Mouse (Mus musculus) intestine, embryonic 14.5 days (tissue): Measurements from ENCODE around the gene Foxp1. TPM values are rescaled to one million over a fixed set of nuclear protein-coding genes. Genes with fewer than 3 reads are reported as not detected.

Experiments
- ATAC-seq: fragments of 200-750 bp; cut with Nextera tagmentation; replicated peaks from 2 replicates; pipeline ENCODE4 v1.8.0; 2017; ENCODE audit warnings: low read depth, moderate number of reproducible peaks, moderate TSS enrichment, moderate library complexity; ENCODE audit not compliant: low FRiP score, low TSS enrichment
- DNase-seq: peaks from one replicate; pipeline ENCODE4 v3.0.0-alpha.2; 2018; ENCODE audit warnings: low spot score
- H3K27ac ChIP-seq: fragments of 300-500 bp; sonication (generic); 2 replicates; pipeline ENCODE4 v1.5.1; 2014; ENCODE audit warnings: low read depth, mild to moderate bottlenecking, control low read depth
- H3K27me3 ChIP-seq: fragments of 300-500 bp; sonication (generic); replicated peaks from 2 replicates; pipeline ENCODE4 v1.6.1; 2014; ENCODE audit warnings: low read length, control low read depth; ENCODE audit not compliant: control insufficient read depth, insufficient read depth
- H3K36me3 ChIP-seq: fragments of 300-500 bp; sonication (generic); 2 replicates; pipeline ENCODE4 v1.6.1; 2014; ENCODE audit warnings: low read length, control low read depth; ENCODE audit not compliant: control insufficient read depth, insufficient read depth
- H3K4me1 ChIP-seq: fragments of 300-500 bp; sonication (generic); replicated peaks from 2 replicates; pipeline ENCODE4 v1.6.1; 2014; ENCODE audit warnings: low read length, control low read depth, mixed read lengths; ENCODE audit not compliant: control insufficient read depth, insufficient read depth
- H3K4me2 ChIP-seq: fragments of 300-500 bp; sonication (generic); 2 replicates; pipeline ENCODE4 v1.6.1; 2014; ENCODE audit warnings: low read length
- H3K4me3 ChIP-seq: fragments of 300-500 bp; sonication (generic); 2 replicates; pipeline ENCODE4 v1.5.1; 2014; ENCODE audit warnings: low read depth, low read length, control low read depth, mixed read lengths
- H3K9ac ChIP-seq: fragments of 300-500 bp; sonication (generic); 2 replicates; pipeline ENCODE4 v1.6.1; 2014; ENCODE audit warnings: mild to moderate bottlenecking, low read length
- H3K9me3 ChIP-seq: fragments of 300-500 bp; sonication (generic); 2 replicates; pipeline ENCODE4 v1.6.1; 2016; ENCODE audit warnings: low read length, control low read depth; ENCODE audit not compliant: control insufficient read depth
- WGBS: fragments of 180-500 bp; shearing (Covaris S2); extraction: QIAGEN DNeasy Blood & Tissue Kit; methylation state at CpG from one replicate; pipeline ENCODE4 v1.1.7; 2014; 5-methylcytosine and 5-hydroxymethylcytosine counted together
- polyA plus RNA-seq: library from polyadenylated mRNA; unstranded; fragments of >200 nt; fragmentation: Nextera tagmentation; extraction: Ambion mirVana; gene quantifications from 2 replicates; pipeline ENCODE4 v1.2.1, GENCODE M21; 2014

The Foxp1 gene
- polyA plus RNA-seq, 1 experiment from 2014 or later = 133 TPM

- 80% methylated on average over 4 of the region's 4 CpGs for WGBS
- no peak overlapping the region for H3K4me2 ChIP-seq
- no peak overlapping the region for H3K4me3 ChIP-seq
- H3K27me3 ChIP-seq = no peaks in the 10 kb centered on the region
- ATAC-seq (no peak), DNase-seq (no peak)
- H3K27ac ChIP-seq = no peak overlapping the region
- H3K9ac ChIP-seq = no peak overlapping the region
- no peaks in the 10 kb centered on the region for H3K4me1 ChIP-seq
- H3K36me3 ChIP-seq = no peaks in the 10 kb centered on the region
- H3K9me3 ChIP-seq = no peaks in the 10 kb centered on the region
These were observed 95.2 kb downstream of the Foxp1 start for GRCm38 (mm10) chr6:99427301-99427700.

GRCm38 (mm10) chr6:99425044-99425443 lies 97.5 kb downstream of the Foxp1 start:
- no peak overlapping the region for H3K27ac ChIP-seq
- no peak overlapping the region for H3K9ac ChIP-seq
- H3K4me3 ChIP-seq = no peak overlapping the region
- WGBS = 60% methylated on average over 3 of the region's 3 CpGs
- no peak for DNase-seq
- no peaks in the 10 kb centered on the region for H3K27me3 ChIP-seq
- no peak overlapping the region for H3K4me2 ChIP-seq
- H3K9me3 ChIP-seq = no peaks in the 10 kb centered on the region
- no peaks in the 10 kb centered on the region for H3K4me1 ChIP-seq
- H3K36me3 ChIP-seq = no peaks in the 10 kb centered on the region
- no peak for ATAC-seq

GRCm38 (mm10) chr6:99420666-99421065 lies 101.9 kb downstream of the Foxp1 start:
- Histone ChIP-seq H3K9me3 (no peaks in the 10 kb centered on the region), H3K9ac (no peak overlapping the region), H3K27me3 (no peaks in the 10 kb centered on the region), H3K4me3 (no peak overlapping the region), H3K4me1 (no peaks in the 10 kb centered on the region), H3K36me3 (no peaks in the 10 kb centered on the region), H3K4me2 (no peak overlapping the region), H3K27ac (no peak overlapping the region)
- DNase-seq = no peak
- WGBS = 84% methylated on average over 8 of the region's 8 CpGs
- no peak for ATAC-seq

GRCm38 (mm10) chr6:99412598-99412997 lies 109.9 kb downstream of the Foxp1 start:
- Histone ChIP-seq H3K9me3 (no peaks in the 10 kb centered on the region), H3K4me2 (no peak overlapping the region), H3K27me3 (no peaks in the 10 kb centered on the region), H3K36me3 (no peaks in the 10 kb centered on the region), H3K9ac (no peak overlapping the region), H3K27ac (no peak overlapping the region), H3K4me3 (no peak overlapping the region), H3K4me1 (peaks cover 19% of the 10 kb centered on the region)
- 87% methylated on average over 6 of the region's 6 CpGs for WGBS
- DNase-seq (no peak), ATAC-seq (no peak)

- 82% methylated on average over 5 of the region's 5 CpGs for WGBS
- no peaks in the 10 kb centered on the region for H3K27me3 ChIP-seq
- no peak overlapping the region for H3K4me2 ChIP-seq
- H3K4me3 ChIP-seq = no peak overlapping the region
- H3K9ac ChIP-seq = no peak overlapping the region
- no peaks in the 10 kb centered on the region for H3K36me3 ChIP-seq
- H3K4me1 ChIP-seq = peaks cover 29% of the 10 kb centered on the region
- H3K9me3 ChIP-seq = no peaks in the 10 kb centered on the region
- H3K27ac ChIP-seq = no peak overlapping the region
- no peak for ATAC-seq
- no peak for DNase-seq
These were observed 112.9 kb downstream of the Foxp1 start for GRCm38 (mm10) chr6:99409602-99410001.

GRCm38 (mm10) chr6:99408880-99409279 lies 113.6 kb downstream of the Foxp1 start:
- peaks cover 29% of the 10 kb centered on the region for H3K4me1 ChIP-seq
- 51% methylated on average over 4 of the region's 4 CpGs for WGBS
- no peaks in the 10 kb centered on the region for H3K27me3 ChIP-seq
- ATAC-seq = no peak
- no peak overlapping the region for H3K4me3 ChIP-seq
- H3K4me2 ChIP-seq = no peak overlapping the region
- no peak overlapping the region for H3K9ac ChIP-seq
- H3K36me3 ChIP-seq = no peaks in the 10 kb centered on the region
- DNase-seq = no peak
- H3K9me3 ChIP-seq = no peaks in the 10 kb centered on the region
- no peak overlapping the region for H3K27ac ChIP-seq

- 76% methylated on average over 6 of the region's 6 CpGs for WGBS
- H3K36me3 ChIP-seq = peaks cover under 1% of the 10 kb centered on the region; the same call in 1 of the 2 replicates
- peaks cover 27% of the 10 kb centered on the region for H3K4me1 ChIP-seq
- DNase-seq (no peak), ATAC-seq (no peak)
- H3K27ac ChIP-seq = no peak overlapping the region
- no peaks in the 10 kb centered on the region for H3K9me3 ChIP-seq
- no peak overlapping the region for H3K4me2 ChIP-seq
- no peak overlapping the region for H3K9ac ChIP-seq
- H3K27me3 ChIP-seq = no peaks in the 10 kb centered on the region
- H3K4me3 ChIP-seq = no peak overlapping the region
These were observed 118.6 kb downstream of the Foxp1 start for GRCm38 (mm10) chr6:99403755-99404390.

GRCm38 (mm10) chr6:99402941-99403340 lies 119.6 kb downstream of the Foxp1 start:
- no peak overlapping the region for H3K4me3 ChIP-seq
- no peak overlapping the region for H3K27ac ChIP-seq
- H3K4me2 ChIP-seq = no peak overlapping the region
- no peaks in the 10 kb centered on the region for H3K9me3 ChIP-seq
- ATAC-seq = no peak
- no peaks in the 10 kb centered on the region for H3K27me3 ChIP-seq
- WGBS = 41% methylated on average over 9 of the region's 9 CpGs
- no peak for DNase-seq
- peaks cover 6% of the 10 kb centered on the region; the same call in 1 of the 2 replicates for H3K36me3 ChIP-seq
- peaks cover 27% of the 10 kb centered on the region for H3K4me1 ChIP-seq
- H3K9ac ChIP-seq = no peak overlapping the region

- no peak for ATAC-seq
- Histone ChIP-seq H3K4me2 (no peak overlapping the region), H3K9ac (no peak overlapping the region), H3K4me1 (peaks cover 27% of the 10 kb centered on the region), H3K9me3 (no peaks in the 10 kb centered on the region), H3K4me3 (no peak overlapping the region), H3K27me3 (no peaks in the 10 kb centered on the region), H3K36me3 (peaks cover 6% of the 10 kb centered on the region; the same call in 1 of the 2 replicates), H3K27ac (no peak overlapping the region)
- no peak for DNase-seq
- 58% methylated on average over 3 of the region's 3 CpGs for WGBS
These were observed 120.2 kb downstream of the Foxp1 start for GRCm38 (mm10) chr6:99402370-99402769.
